Mouse (Mus musculus): ENCODE results near the gene Gda. TPM values are rescaled to one million over a fixed set of nuclear protein-coding genes. Genes with fewer than 3 reads are reported as not detected.

Gda gene
- polyA plus RNA-seq, 1 experiment = 75.1 TPM

- no peak for TF ChIP-seq POLR2A (IDR thresholded peaks at IDR 0.05; ENCODE audit: extremely low read depth, insufficient read depth, low read length)
- no peak for TF ChIP-seq CTCF (IDR thresholded peaks at IDR 0.05; ENCODE audit: extremely low read depth, insufficient read depth, low read length)
- Histone ChIP-seq H3K27ac (ENCODE audit: insufficient read depth, low read length) (no peak overlapping the region), H3K4me3 (ENCODE audit: insufficient read depth, low read length) (no peak overlapping the region), H3K4me1 (ENCODE audit: control insufficient read depth, insufficient read depth, low read length) (no peaks in the 10 kb centered on the region)
Observed at GRCm38 (mm10) chr19:21386842-21387241, 86.4 kb downstream of the Gda start.

- TF ChIP-seq CTCF (IDR thresholded peaks at IDR 0.05; ENCODE audit: extremely low read depth, insufficient read depth, low read length) (no peak), POLR2A (IDR thresholded peaks at IDR 0.05; ENCODE audit: extremely low read depth, insufficient read depth, low read length) (no peak)
- H3K4me3 ChIP-seq (ENCODE audit: insufficient read depth, low read length) = no peak overlapping the region
- H3K4me1 ChIP-seq (ENCODE audit: control insufficient read depth, insufficient read depth, low read length) = no peaks in the 10 kb centered on the region
- H3K27ac ChIP-seq (ENCODE audit: insufficient read depth, low read length) = no peak overlapping the region
Observed at GRCm38 (mm10) chr19:21384231-21384630, 89.0 kb downstream of the Gda start.

- TF ChIP-seq CTCF (IDR thresholded peaks at IDR 0.05; ENCODE audit: extremely low read depth, insufficient read depth, low read length) = no peak
- TF ChIP-seq POLR2A (IDR thresholded peaks at IDR 0.05; ENCODE audit: extremely low read depth, insufficient read depth, low read length) = no peak
- Histone ChIP-seq H3K4me1 (ENCODE audit: control insufficient read depth, insufficient read depth, low read length) (no peaks in the 10 kb centered on the region), H3K27ac (ENCODE audit: insufficient read depth, low read length) (no peak overlapping the region), H3K4me3 (ENCODE audit: insufficient read depth, low read length) (no peak overlapping the region)
Observed at GRCm38 (mm10) chr19:21383491-21384226, 89.6 kb downstream of the Gda start.

- no peaks in the 10 kb centered on the region for H3K4me1 ChIP-seq (ENCODE audit: control insufficient read depth, insufficient read depth, low read length)
Observed at GRCm38 (mm10) chr19:21381696-21382095, 91.5 kb downstream of the Gda start.

GRCm38 (mm10) chr19:21379195-21379594 lies 94.0 kb downstream of the Gda start:
- H3K4me1 ChIP-seq (ENCODE audit: control insufficient read depth, insufficient read depth, low read length) = no peaks in the 10 kb centered on the region
- no peak overlapping the region for H3K27ac ChIP-seq (ENCODE audit: insufficient read depth, low read length)
- TF ChIP-seq CTCF (IDR thresholded peaks at IDR 0.05; ENCODE audit: extremely low read depth, insufficient read depth, low read length) (no peak), POLR2A (IDR thresholded peaks at IDR 0.05; ENCODE audit: extremely low read depth, insufficient read depth, low read length) (no peak)
- H3K4me3 ChIP-seq (ENCODE audit: insufficient read depth, low read length) = no peak overlapping the region

More at GRCm38 (mm10) chr19:21381696-21382095, 91.5 kb downstream of the Gda start:
- TF ChIP-seq POLR2A (IDR thresholded peaks at IDR 0.05; ENCODE audit: extremely low read depth, insufficient read depth, low read length) (no peak), CTCF (IDR thresholded peaks at IDR 0.05; ENCODE audit: extremely low read depth, insufficient read depth, low read length) (no peak)
- Histone ChIP-seq H3K27ac (ENCODE audit: insufficient read depth, low read length) (no peak overlapping the region), H3K4me3 (ENCODE audit: insufficient read depth, low read length) (no peak overlapping the region)

GRCm38 (mm10) chr19:21376445-21377218 lies 96.6 kb downstream of the Gda start:
- TF ChIP-seq POLR2A (IDR thresholded peaks at IDR 0.05; ENCODE audit: extremely low read depth, insufficient read depth, low read length) = no peak
- H3K4me1 ChIP-seq (ENCODE audit: control insufficient read depth, insufficient read depth, low read length) = no peaks in the 10 kb centered on the region; the same call in 1 of the 2 replicates
- H3K4me3 ChIP-seq (ENCODE audit: insufficient read depth, low read length) = no peak overlapping the region
- H3K27ac ChIP-seq (ENCODE audit: insufficient read depth, low read length) = no peak overlapping the region

GRCm38 (mm10) chr19:21373073-21373755 lies 100.0 kb downstream of the Gda start:
- Histone ChIP-seq H3K4me3 (ENCODE audit: insufficient read depth, low read length) (no peak overlapping the region), H3K27ac (ENCODE audit: insufficient read depth, low read length) (no peak overlapping the region), H3K4me1 (ENCODE audit: control insufficient read depth, insufficient read depth, low read length) (no peaks in the 10 kb centered on the region; the same call in 1 of the 2 replicates)
- peak; percentile 65; the same call in 1 of the 2 replicates for TF ChIP-seq CTCF (IDR thresholded peaks at IDR 0.05; ENCODE audit: extremely low read depth, insufficient read depth, low read length)
- no peak for TF ChIP-seq POLR2A (IDR thresholded peaks at IDR 0.05; ENCODE audit: extremely low read depth, insufficient read depth, low read length)

GRCm38 (mm10) chr19:21372395-21373072 lies 100.7 kb downstream of the Gda start:
- H3K27ac ChIP-seq (ENCODE audit: insufficient read depth, low read length) = no peak overlapping the region
- no peaks in the 10 kb centered on the region; the same call in 1 of the 2 replicates for H3K4me1 ChIP-seq (ENCODE audit: control insufficient read depth, insufficient read depth, low read length)
- H3K4me3 ChIP-seq (ENCODE audit: insufficient read depth, low read length) = no peak overlapping the region
- TF ChIP-seq CTCF (IDR thresholded peaks at IDR 0.05; ENCODE audit: extremely low read depth, insufficient read depth, low read length) (peak; percentile 35; the same call in 1 of the 2 replicates), POLR2A (IDR thresholded peaks at IDR 0.05; ENCODE audit: extremely low read depth, insufficient read depth, low read length) (no peak)

- no peaks in the 10 kb centered on the region; the same call in 1 of the 2 replicates for H3K4me1 ChIP-seq (ENCODE audit: control insufficient read depth, insufficient read depth, low read length)
- no peak overlapping the region for H3K4me3 ChIP-seq (ENCODE audit: insufficient read depth, low read length)
- no peak overlapping the region for H3K27ac ChIP-seq (ENCODE audit: insufficient read depth, low read length)
- TF ChIP-seq CTCF (IDR thresholded peaks at IDR 0.05; ENCODE audit: extremely low read depth, insufficient read depth, low read length) = no peak
- TF ChIP-seq POLR2A (IDR thresholded peaks at IDR 0.05; ENCODE audit: extremely low read depth, insufficient read depth, low read length) = no peak
Observed at GRCm38 (mm10) chr19:21371337-21371736, 101.9 kb downstream of the Gda start.

All from cortical plate, adult 2 months (tissue).